Mouse (Mus musculus): ENCODE measurements around the gene Ebp.

DNA sequence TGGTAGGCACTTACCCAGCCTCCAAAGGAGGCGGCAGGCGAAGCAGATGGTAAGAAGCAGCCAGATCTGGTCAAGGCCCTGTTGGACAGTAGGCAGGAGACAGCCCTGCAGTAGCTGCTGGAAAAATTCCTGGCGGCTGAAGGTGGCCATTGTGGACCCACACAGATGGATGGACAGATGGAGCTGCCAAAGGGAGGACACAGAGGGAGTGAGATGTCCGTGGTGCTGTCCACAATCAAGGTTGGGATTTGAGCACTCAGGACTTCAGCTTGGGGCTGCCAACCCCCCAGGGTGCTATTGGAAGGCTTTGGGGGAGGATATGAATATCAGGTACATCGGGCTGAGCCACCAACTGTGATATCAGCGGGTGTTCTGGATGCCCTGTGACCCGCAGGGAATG lies 12.2 kb upstream of the Ebp start:
- TF ChIP-seq POLR2A (IDR thresholded peaks at IDR 0.05; ENCODE audit: low read depth, low read length) (no peak), CTCF (IDR thresholded peaks at IDR 0.05; ENCODE audit: borderline replicate concordance, insufficient read depth, low read length) (no peak)
